ENCODE assay signal across 8 mouse cellular contexts in the genomic region with DNA sequence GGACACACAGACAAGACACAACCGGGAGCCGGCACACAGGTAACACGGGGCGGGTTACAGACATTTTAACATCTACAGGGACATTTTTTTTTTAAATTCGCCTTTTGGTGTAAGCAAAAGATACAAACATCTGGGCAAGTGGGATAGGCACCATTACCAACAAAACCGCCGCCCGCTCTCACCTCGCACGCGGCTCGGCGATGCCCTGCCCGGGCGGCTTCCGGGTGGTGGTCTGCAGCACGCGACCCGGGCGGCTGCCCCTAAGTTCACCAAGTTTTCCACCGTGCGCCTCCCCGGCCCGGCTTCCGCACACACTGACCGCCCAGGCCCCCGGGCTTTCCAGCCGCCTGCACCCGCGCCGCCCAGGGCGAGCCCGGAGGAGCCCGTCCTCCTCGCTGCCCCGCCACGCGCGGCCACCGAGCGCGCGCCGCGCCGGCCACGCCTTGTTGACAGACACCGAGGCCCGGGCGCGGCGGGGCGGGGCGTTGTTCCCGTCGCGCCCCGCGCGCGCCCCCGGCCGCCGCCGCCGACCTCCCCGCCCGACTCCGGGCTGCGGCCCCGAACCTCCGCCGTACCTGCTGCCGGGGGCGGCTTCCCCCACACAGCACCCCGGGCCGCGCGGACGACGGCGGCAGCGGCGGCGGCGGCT. TPM values are rescaled to one million over a fixed set of nuclear protein-coding genes. Genes with fewer than 3 reads are reported as not detected.
DNase-seq lines count a peak whose midpoint lies in the region; ATAC-seq and TF ChIP-seq lines count a peak whose summit lies in the region.

No protein-coding gene starts in this region.

- DNase-seq in CD4-positive, CD25-positive, alpha-beta regulatory T cell, adult 2 months (ENCODE audit: low read depth, low spot score), result peak; percentile 89
- DNase-seq in brain, embryonic 18.5 days (ENCODE audit: low read depth, low spot score), result peak; percentile 28
- DNase-seq in kidney, postnatal 10 days, result peak; percentile 94
- DNase-seq in stomach, postnatal 0 days (ENCODE audit: low spot score), result peak; percentile 91

- peaks cover 19% of the 10 kb centered on the region for H3K27me3 ChIP-seq in erythroblast, embryonic 14.5 days (ENCODE audit: control insufficient read depth)
- H3K27me3 ChIP-seq in heart, embryonic 13.5 days (replicated peaks), result no peaks in the 10 kb centered on the region
- no peaks in the 10 kb centered on the region for H3K27me3 ChIP-seq in liver, embryonic 16.5 days (ENCODE audit: control insufficient read depth, insufficient read depth, low read depth, low read length)
- H3K27me3 ChIP-seq in neural tube, embryonic 12.5 days (replicated peaks), result no peaks in the 10 kb centered on the region
- H3K27me3 ChIP-seq in stomach, postnatal 0 days (ENCODE audit: control insufficient read depth, insufficient read depth, low read length), result no peaks in the 10 kb centered on the region

- no peaks in the 10 kb centered on the region for H3K9me3 ChIP-seq in erythroblast, embryonic 14.5 days (ENCODE audit: control insufficient read depth, low read length)
- no peaks in the 10 kb centered on the region for H3K9me3 ChIP-seq in heart, embryonic 13.5 days
- no peaks in the 10 kb centered on the region for H3K9me3 ChIP-seq in liver, embryonic 16.5 days (replicated peaks; ENCODE audit: control insufficient read depth, low read length)
- no peaks in the 10 kb centered on the region for H3K9me3 ChIP-seq in neural tube, embryonic 12.5 days
- no peaks in the 10 kb centered on the region for H3K9me3 ChIP-seq in stomach, postnatal 0 days (ENCODE audit: control insufficient read depth, low read length)

- TF ChIP-seq EP300 in stomach, postnatal 0 days (optimal IDR thresholded peaks at IDR 0.05), result no peak

- H3K9ac ChIP-seq in heart, embryonic 13.5 days, result peak overlapping the region; percentile 100
- peak overlapping the region; percentile 99 for H3K9ac ChIP-seq in liver, embryonic 16.5 days (ENCODE audit: low read depth, low read length)
- H3K9ac ChIP-seq in neural tube, embryonic 12.5 days, result peak overlapping the region; percentile 99
- H3K9ac ChIP-seq in stomach, postnatal 0 days (ENCODE audit: low read length), result peak overlapping the region; percentile 100

- peak overlapping the region; percentile 70 for H3K4me2 ChIP-seq in heart, embryonic 13.5 days
- peak overlapping the region; percentile 70 for H3K4me2 ChIP-seq in liver, embryonic 16.5 days (ENCODE audit: low read depth, low read length)
- peak overlapping the region; percentile 60 for H3K4me2 ChIP-seq in neural tube, embryonic 12.5 days (replicated peaks)
- peak overlapping the region; percentile 67 for H3K4me2 ChIP-seq in stomach, postnatal 0 days (replicated peaks; ENCODE audit: low read depth)

- TF ChIP-seq CTCF in stomach, postnatal 0 days (IDR thresholded peaks at IDR 0.05; ENCODE audit: low read depth), result no peak

- H3K4me1 ChIP-seq in erythroblast, embryonic 14.5 days (ENCODE audit: control insufficient read depth), result peaks cover 45% of the 10 kb centered on the region
- H3K4me1 ChIP-seq in heart, embryonic 13.5 days, result peaks cover 33% of the 10 kb centered on the region
- peaks cover 20% of the 10 kb centered on the region for H3K4me1 ChIP-seq in liver, embryonic 16.5 days (ENCODE audit: control insufficient read depth, low read depth, low read length)
- peaks cover 15% of the 10 kb centered on the region for H3K4me1 ChIP-seq in neural tube, embryonic 12.5 days
- no peaks in the 10 kb centered on the region; the same call in 1 of the 2 replicates for H3K4me1 ChIP-seq in stomach, postnatal 0 days (replicated peaks; ENCODE audit: control insufficient read depth, insufficient read depth)

- H3K4me3 ChIP-seq in erythroblast, embryonic 14.5 days (replicated peaks), result peak overlapping the region; percentile 92
- peak overlapping the region; percentile 95 for H3K4me3 ChIP-seq in heart, embryonic 13.5 days
- H3K4me3 ChIP-seq in liver, embryonic 16.5 days (ENCODE audit: low read depth, low read length), result peak overlapping the region; percentile 96
- peak overlapping the region; percentile 93 for H3K4me3 ChIP-seq in neural tube, embryonic 12.5 days
- H3K4me3 ChIP-seq in stomach, postnatal 0 days (ENCODE audit: low read depth, low read length), result peak overlapping the region; percentile 95

- peak; percentile 84 for ATAC-seq in heart, embryonic 13.5 days (ENCODE audit: extremely low read depth, insufficient number of reproducible peaks, low FRiP score, low TSS enrichment)
- peak; percentile 80 for ATAC-seq in liver, embryonic 16.5 days (ENCODE audit: low read depth)
- peak; percentile 86 for ATAC-seq in neural tube, embryonic 12.5 days (ENCODE audit: low FRiP score, low read depth)
- ATAC-seq in stomach, postnatal 0 days (ENCODE audit: low FRiP score, low TSS enrichment), result peak; percentile 85

- under 1% methylated on average over 70 of the region's 86 CpGs for WGBS in heart, embryonic 13.5 days
- 0% methylated on average over 65 of the region's 86 CpGs for WGBS in liver, embryonic 16.5 days (ENCODE audit: insufficient replicate concordance)
- WGBS in neural tube, embryonic 12.5 days, result under 1% methylated on average over 84 of the region's 86 CpGs
- WGBS in stomach, postnatal 0 days, result under 1% methylated on average over 41 of the region's 86 CpGs

- peaks cover 38% of the 10 kb centered on the region for H3K36me3 ChIP-seq in erythroblast, embryonic 14.5 days (ENCODE audit: control insufficient read depth)
- H3K36me3 ChIP-seq in heart, embryonic 13.5 days, result peaks cover 24% of the 10 kb centered on the region
- H3K36me3 ChIP-seq in liver, embryonic 16.5 days (ENCODE audit: control insufficient read depth, insufficient read depth), result peaks cover 7% of the 10 kb centered on the region
- H3K36me3 ChIP-seq in neural tube, embryonic 12.5 days, result peaks cover 5% of the 10 kb centered on the region
- H3K36me3 ChIP-seq in stomach, postnatal 0 days (ENCODE audit: control insufficient read depth, insufficient read depth, low read length), result peaks cover 3% of the 10 kb centered on the region; the same call in 1 of the 2 replicates

- H3K27ac ChIP-seq in heart, embryonic 13.5 days (replicated peaks), result peak overlapping the region; percentile 100
- H3K27ac ChIP-seq in liver, embryonic 16.5 days (ENCODE audit: low read length), result peak overlapping the region; percentile 100
- H3K27ac ChIP-seq in neural tube, embryonic 12.5 days, result peak overlapping the region; percentile 97
- peak overlapping the region; percentile 100 for H3K27ac ChIP-seq in stomach, postnatal 0 days (replicated peaks)

RNA-seq across cellular contexts. Expression of gene Fbxl3, which starts 0.7 kb away (rescaled TPM):
- 2.6 and 3.3 TPM in 2 replicates for polyA plus RNA-seq in erythroblast, embryonic 14.5 days (2012)
- 18.0 and 18.8 TPM in 2 replicates for polyA plus RNA-seq in heart, embryonic 13.5 days (2015; fragmentation: Nextera tagmentation; extraction: Ambion mirVana)
- 13.7 and 14.6 TPM in 2 replicates for polyA plus RNA-seq in liver, embryonic 16.5 days (2015; fragmentation: Nextera tagmentation; extraction: Ambion mirVana)
- 29.0 and 29.8 TPM in 2 replicates for polyA plus RNA-seq in neural tube, embryonic 12.5 days (2016; fragmentation: Nextera tagmentation; extraction: Ambion mirVana)
- 16.2 and 16.9 TPM in 2 replicates for polyA plus RNA-seq in stomach, postnatal 0 days (2015; fragmentation: Nextera tagmentation; extraction: Ambion mirVana)

RNA-seq across cellular contexts. Expression of gene Cln5, which starts 28.7 kb away (rescaled TPM):
- polyA plus RNA-seq in erythroblast, embryonic 14.5 days (2012), result 0.40 and 0.63 TPM in 2 replicates
- polyA plus RNA-seq in heart, embryonic 13.5 days (2015; fragmentation: Nextera tagmentation; extraction: Ambion mirVana), result 24.6 and 29.4 TPM in 2 replicates
- polyA plus RNA-seq in liver, embryonic 16.5 days (2015; fragmentation: Nextera tagmentation; extraction: Ambion mirVana), result 17.0 and 17.2 TPM in 2 replicates
- 20.9 and 21.2 TPM in 2 replicates for polyA plus RNA-seq in neural tube, embryonic 12.5 days (2016; fragmentation: Nextera tagmentation; extraction: Ambion mirVana)
- polyA plus RNA-seq in stomach, postnatal 0 days (2015; fragmentation: Nextera tagmentation; extraction: Ambion mirVana), result 21.8 and 21.9 TPM in 2 replicates

RNA-seq across cellular contexts. Expression of gene Acod1, which starts 51.9 kb away (rescaled TPM):
- polyA plus RNA-seq in erythroblast, embryonic 14.5 days (2012), result not detected in 2 replicates
- polyA plus RNA-seq in heart, embryonic 13.5 days (2015; fragmentation: Nextera tagmentation; extraction: Ambion mirVana), result 0.13 TPM in 1 of 2 replicates, not detected in the other
- 0.05 TPM in 1 of 2 replicates, not detected in the other for polyA plus RNA-seq in liver, embryonic 16.5 days (2015; fragmentation: Nextera tagmentation; extraction: Ambion mirVana)
- polyA plus RNA-seq in neural tube, embryonic 12.5 days (2016; fragmentation: Nextera tagmentation; extraction: Ambion mirVana), result not detected in 2 replicates
- not detected in 2 replicates for polyA plus RNA-seq in stomach, postnatal 0 days (2015; fragmentation: Nextera tagmentation; extraction: Ambion mirVana)

Comparison
In these comparisons a context has a peak if more than half of its experiments do, and no peak if none do; other contexts are left out.
1. Peak in every context shown above with its lines: DNase-seq, ATAC-seq, H3K4me3 ChIP-seq and H3K27ac ChIP-seq.
2. DNase-seq: peak in every context shown above with its lines; median percentile 94 in kidney, postnatal 10 days; 91 in stomach, postnatal 0 days; 89 in CD4-positive, CD25-positive, alpha-beta regulatory T cell, adult 2 months; 28 in brain, embryonic 18.5 days.
3. RNA of gene Cln5, which starts 28.7 kb away (polyA plus RNA-seq): 24.6 to 29.4 TPM in heart, embryonic 13.5 days, 21.8 to 21.9 TPM in stomach, postnatal 0 days, 20.9 to 21.2 TPM in neural tube, embryonic 12.5 days and 17.0 to 17.2 TPM in liver, embryonic 16.5 days; 0.40 to 0.63 TPM in erythroblast, embryonic 14.5 days; every median in the first group is over 10 times any median in the second.